Mouse (Mus musculus) spleen, postnatal 0 days (tissue): ENCODE results near the gene Rassf10. TPM values are rescaled to one million over a fixed set of nuclear protein-coding genes. Genes with fewer than 3 reads are reported as not detected.

Experiments
- polyA plus RNA-seq: library from polyadenylated mRNA; unstranded; fragments of >200 nt; fragmentation: Nextera tagmentation; extraction: Ambion mirVana; gene quantifications from 2 replicates; pipeline ENCODE4 v1.2.1, GENCODE M21; 2015

Gene Rassf10
- polyA plus RNA-seq: 0.18 and 0.35 TPM in 2 replicates

DNA sequence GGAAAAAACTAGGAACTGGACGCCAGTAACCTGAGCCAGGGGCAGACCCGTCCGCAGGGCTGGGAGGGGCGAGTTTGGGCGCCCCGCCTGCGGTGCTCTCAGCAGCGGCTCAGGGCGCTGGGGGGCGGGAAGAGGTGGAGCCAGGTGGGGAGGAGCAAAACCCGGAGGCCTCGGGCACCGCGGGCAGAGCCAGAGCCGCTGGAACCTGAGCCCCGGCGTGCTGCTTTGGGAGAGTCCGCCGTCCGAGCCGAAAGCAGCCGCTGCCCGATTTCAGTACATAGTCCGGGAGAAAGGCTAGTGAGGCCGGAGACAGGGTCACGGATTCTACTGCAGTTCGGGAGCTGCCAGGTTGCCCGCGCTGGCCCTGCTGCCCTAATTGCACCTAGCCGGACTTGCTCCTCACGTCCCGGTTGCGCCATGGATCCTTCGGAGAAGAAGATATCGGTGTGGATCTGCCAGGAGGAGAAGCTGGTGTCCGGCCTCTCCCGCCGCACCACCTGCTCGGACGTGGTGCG, at the start of gene Rassf10:
Gene Rassf10, plus strand, starts transcription at position 186 of the 515 bp plus-strand sequence.

